Mouse (Mus musculus): ENCODE results near the gene Gm12216.

- TF ChIP-seq CTCF (IDR thresholded peaks at IDR 0.05; ENCODE audit: low read depth) (no peak), EP300 (IDR thresholded peaks at IDR 0.05; ENCODE audit: low read depth) (no peak)
Measured at GRCm38 (mm10) chr11:53803494-53803893, 55.6 kb downstream of the Gm12216 start.

All from liver, embryonic 14.5 days (tissue).